Mouse (Mus musculus): ENCODE results near the gene Kcnn1.

GRCm38 (mm10) chr8:70891356-70891755 is 28.3 kb upstream of the Kcnn1 start:
- TF ChIP-seq GATA1 (IDR thresholded peaks at IDR 0.05; ENCODE audit: borderline replicate concordance, low read length) (no peak), CTCF (IDR thresholded peaks at IDR 0.05; ENCODE audit: low read depth, low read length) (no peak)
